ENCODE assay signal across 8 mouse cellular contexts in the genomic region with DNA sequence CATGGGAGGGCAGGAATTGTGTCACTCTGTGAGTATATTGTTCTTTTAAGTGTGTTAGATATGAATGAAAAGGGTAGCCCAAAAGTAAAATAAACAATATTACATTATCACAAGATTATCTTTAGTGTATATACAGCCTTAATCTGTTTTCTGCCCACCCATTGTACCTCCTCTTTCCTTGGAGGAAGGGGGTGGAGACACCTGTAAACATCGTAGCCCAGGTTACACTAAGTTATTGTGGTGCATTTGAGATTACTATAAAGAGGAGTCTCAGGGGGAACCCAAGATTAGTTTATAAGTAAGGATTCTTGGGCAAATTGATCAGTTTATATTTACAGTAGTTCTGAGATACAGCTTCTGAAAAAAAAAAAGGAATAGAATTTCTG. TPM values are rescaled to one million over a fixed set of nuclear protein-coding genes. Genes with fewer than 3 reads are reported as not detected.
DNase-seq lines count a peak whose midpoint lies in the region; ATAC-seq and TF ChIP-seq lines count a peak whose summit lies in the region.

No protein-coding gene starts in this region.

- H3ac ChIP-seq in myocyte (ENCODE audit: control insufficient read depth, insufficient read length) = no peak overlapping the region

- H3K9me3 ChIP-seq in kidney, embryonic 15.5 days (replicated peaks) = no peaks in the 10 kb centered on the region
- no peaks in the 10 kb centered on the region for H3K9me3 ChIP-seq in embryonic facial prominence, embryonic 10.5 days
- H3K9me3 ChIP-seq in intestine, embryonic 14.5 days (ENCODE audit: control insufficient read depth, low read length) = no peaks in the 10 kb centered on the region

- H3K36me3 ChIP-seq in kidney, embryonic 15.5 days = no peaks in the 10 kb centered on the region
- no peaks in the 10 kb centered on the region for H3K36me3 ChIP-seq in embryonic facial prominence, embryonic 10.5 days (replicated peaks)
- no peaks in the 10 kb centered on the region for H3K36me3 ChIP-seq in intestine, embryonic 14.5 days (ENCODE audit: control insufficient read depth, insufficient read depth, low read length)
- H3K36me3 ChIP-seq in myocyte (ENCODE audit: control insufficient read depth, insufficient read depth) = no peaks in the 10 kb centered on the region

- peaks cover 8% of the 10 kb centered on the region; the same call in 1 of the 2 replicates for H3K4me1 ChIP-seq in kidney, embryonic 15.5 days
- H3K4me1 ChIP-seq in embryonic facial prominence, embryonic 10.5 days = peaks cover 19% of the 10 kb centered on the region
- H3K4me1 ChIP-seq in intestine, embryonic 14.5 days (replicated peaks; ENCODE audit: control insufficient read depth, insufficient read depth, low read length) = 0 out of 2 replicates have a peak, but pooled peaks cover 2% of the 10 kb centered on the region

- intact Hi-C loops in left cerebral cortex, postnatal 25 days (cut with DNase I) = no loop called here

- DNase-seq in kidney, postnatal 14 days = no peak
- DNase-seq in embryonic facial prominence, embryonic 10.5 days (ENCODE audit: low spot score) = no peak
- DNase-seq in intestine, embryonic 14.5 days (ENCODE audit: low spot score) = no peak
- DNase-seq in urinary bladder, postnatal 14 days (ENCODE audit: low spot score) = no peak
- no peak for DNase-seq in left cerebral cortex, postnatal 25 days (ENCODE audit: low spot score in 2 of 2)
- no peak for DNase-seq in gastrocnemius, postnatal 25 days

- no peak for TF ChIP-seq POLR2A in myocyte (IDR thresholded peaks at IDR 0.05; ENCODE audit: insufficient read length, low read depth)

- H3K4me2 ChIP-seq in kidney, embryonic 15.5 days = peak overlapping the region; percentile 90
- H3K4me2 ChIP-seq in intestine, embryonic 14.5 days (ENCODE audit: low read length) = peak overlapping the region; percentile 74
- H3K4me2 ChIP-seq in myocyte (ENCODE audit: low read depth) = peak overlapping the region; percentile 75

- WGBS in kidney, embryonic 15.5 days = 32% methylated on average over 1 of the region's 1 CpGs
- WGBS in embryonic facial prominence, embryonic 10.5 days = 36% methylated on average over 1 of the region's 1 CpGs
- 55% methylated on average over 1 of the region's 1 CpGs for WGBS in intestine, embryonic 14.5 days

- no peaks in the 10 kb centered on the region for H3K27me3 ChIP-seq in kidney, embryonic 15.5 days
- H3K27me3 ChIP-seq in embryonic facial prominence, embryonic 10.5 days (replicated peaks; ENCODE audit: low read depth, poor library complexity, severe bottlenecking) = no peaks in the 10 kb centered on the region
- H3K27me3 ChIP-seq in intestine, embryonic 14.5 days (replicated peaks; ENCODE audit: control insufficient read depth, insufficient read depth, low read length) = no peaks in the 10 kb centered on the region
- H3K27me3 ChIP-seq in myocyte (ENCODE audit: control insufficient read depth, insufficient read depth, insufficient read length) = no peaks in the 10 kb centered on the region

- no peak for ATAC-seq in kidney, embryonic 15.5 days (replicated peaks; ENCODE audit: low FRiP score)
- ATAC-seq in intestine, embryonic 14.5 days (replicated peaks; ENCODE audit: low FRiP score, low TSS enrichment, low read depth) = no peak

- 0 out of 2 replicates have a peak overlapping the region, but pooled peaks have one; percentile 61 for H3K9ac ChIP-seq in kidney, embryonic 15.5 days
- no peak overlapping the region for H3K9ac ChIP-seq in intestine, embryonic 14.5 days (ENCODE audit: low read length)

- peaks cover 37% of the 10 kb centered on the region for H3K79me2 ChIP-seq in myocyte (ENCODE audit: control insufficient read depth, insufficient read depth)

- H3K27ac ChIP-seq in kidney, embryonic 15.5 days = no peak overlapping the region
- 0 out of 2 replicates have a peak overlapping the region, but pooled peaks have one; percentile 91 for H3K27ac ChIP-seq in embryonic facial prominence, embryonic 10.5 days (replicated peaks)
- no peak overlapping the region for H3K27ac ChIP-seq in intestine, embryonic 14.5 days (ENCODE audit: low read depth)

- peak overlapping the region; percentile 90 for H3K4me3 ChIP-seq in kidney, embryonic 15.5 days (replicated peaks)
- H3K4me3 ChIP-seq in embryonic facial prominence, embryonic 10.5 days = peak overlapping the region; percentile 91
- H3K4me3 ChIP-seq in intestine, embryonic 14.5 days (ENCODE audit: low read depth, low read length) = peak overlapping the region; percentile 80; the same call in 1 of the 2 replicates
- H3K4me3 ChIP-seq in myocyte = peak overlapping the region; percentile 64

TF ChIP-seq in myocyte, 11 proteins besides CTCF, POLR2A, EP300 and RAD21:
- no peak for TF ChIP-seq CEBPB (IDR thresholded peaks at IDR 0.05; ENCODE audit: insufficient read depth, poor library complexity, severe bottlenecking)
- TF ChIP-seq MAX (IDR thresholded peaks at IDR 0.05; ENCODE audit: low read depth) = no peak
- TF ChIP-seq POLR2AphosphoS2 (IDR thresholded peaks at IDR 0.05; ENCODE audit: insufficient read length, low read depth) = no peak
- TF ChIP-seq MYOG (IDR thresholded peaks at IDR 0.05; ENCODE audit: control insufficient read depth in 1 of 3, insufficient read depth in 1 of 3, insufficient read length in 2 of 3, low read depth in 2 of 3) = no peak
- TF ChIP-seq TCF12 (IDR thresholded peaks at IDR 0.05; ENCODE audit: insufficient read depth, poor library complexity, severe bottlenecking) = no peak
- TF ChIP-seq MYOD1 (IDR thresholded peaks at IDR 0.05; ENCODE audit: control insufficient read depth in 1 of 3, insufficient read length in 2 of 3, low read depth in 2 of 3) = no peak
- no peak for TF ChIP-seq SRF (IDR thresholded peaks at IDR 0.05; ENCODE audit: control insufficient read depth, insufficient read length, low read depth)
- no peak for TF ChIP-seq REST (IDR thresholded peaks at IDR 0.05; ENCODE audit: insufficient read depth, insufficient read length)
- TF ChIP-seq TCF3 (IDR thresholded peaks at IDR 0.05; ENCODE audit: insufficient read length, low read depth) = no peak
- no peak for TF ChIP-seq E2F4 (IDR thresholded peaks at IDR 0.05; ENCODE audit: insufficient read depth)
- TF ChIP-seq USF1 (IDR thresholded peaks at IDR 0.05; ENCODE audit: low read depth) = no peak

RNA-seq across cellular contexts. Expression of gene Dennd4a, which starts 1.3 kb away (rescaled TPM):
- polyA plus RNA-seq in kidney, embryonic 15.5 days (2015; fragmentation: Nextera tagmentation; extraction: Ambion mirVana) = 6.0 and 7.6 TPM in 2 replicates
- polyA plus RNA-seq in embryonic facial prominence, embryonic 10.5 days (2016; fragmentation: Nextera tagmentation; extraction: Ambion mirVana) = 8.6 TPM in 2 replicates
- polyA plus RNA-seq in intestine, embryonic 14.5 days (2014; fragmentation: Nextera tagmentation; extraction: Ambion mirVana) = 6.4 and 7.8 TPM in 2 replicates
- 5.0 TPM for polyA plus RNA-seq in myocyte (2012; fragmentation: generic; extraction: Trizol)
- 10 to 100 TPM; 56.4 to 64.7 TPM for total RNA-seq in left cerebral cortex, postnatal 25 days (2021)
- 1 to 10 TPM; 3.1 to 3.4 TPM for total RNA-seq in gastrocnemius, postnatal 25 days (2021)
